Mouse (Mus musculus) Patski (cell line): ENCODE results near the gene Ccnd2. TPM values are rescaled to one million over a fixed set of nuclear protein-coding genes. Genes with fewer than 3 reads are reported as not detected.

Experiments used
- ATAC-seq: fragments of 100-300 bp; one replicate; pipeline ENCODE4 v1.8.0; 2021
- CTCF ChIA-PET: fragments of 350-600 bp; sonication (Branson Sonifier 250); formaldehyde crosslinking; loops from one replicate; lab custom pipeline; 2022; ENCODE audit warnings: inconsistent platforms; lab: Charles Lee
- POLR2A ChIA-PET: fragments of 350-600 bp; sonication (Branson Sonifier 250); formaldehyde crosslinking; loops from one replicate; lab custom pipeline; 2022; ENCODE audit warnings: antibody characterized with exemption, inconsistent platforms; lab: Charles Lee
- DNase-seq: peaks from one replicate; pipeline ENCODE4 v3.0.0-alpha.2; 2011; ENCODE audit warnings: low read depth, low spot score
- H3K27me3 ChIP-seq: fragments of 371-371 bp; one replicate; pipeline ENCODE4 v1.5.1; 2021
- CTCF ChIP-seq: fragments of 100-300 bp; IDR thresholded peaks from one replicate; pipeline ENCODE4 v1.5.1; 2021
- in situ Hi-C: fragments of 300-500 bp; cut with MboI; formaldehyde crosslinking; loops from 3 replicates; pipeline ENCODE4 v1.11.1; 2018; ENCODE audit warnings: low pct_unique_long_range_greater_than_20kb, mixed read lengths
- polyA plus RNA-seq: library from polyadenylated mRNA; unstranded; gene quantifications from one replicate; pipeline ENCODE4 v1.2.3, GENCODE M21; 2021

Gene Ccnd2
- polyA plus RNA-seq, 1 experiment from 2014 or later = 89.6 TPM

DNA sequence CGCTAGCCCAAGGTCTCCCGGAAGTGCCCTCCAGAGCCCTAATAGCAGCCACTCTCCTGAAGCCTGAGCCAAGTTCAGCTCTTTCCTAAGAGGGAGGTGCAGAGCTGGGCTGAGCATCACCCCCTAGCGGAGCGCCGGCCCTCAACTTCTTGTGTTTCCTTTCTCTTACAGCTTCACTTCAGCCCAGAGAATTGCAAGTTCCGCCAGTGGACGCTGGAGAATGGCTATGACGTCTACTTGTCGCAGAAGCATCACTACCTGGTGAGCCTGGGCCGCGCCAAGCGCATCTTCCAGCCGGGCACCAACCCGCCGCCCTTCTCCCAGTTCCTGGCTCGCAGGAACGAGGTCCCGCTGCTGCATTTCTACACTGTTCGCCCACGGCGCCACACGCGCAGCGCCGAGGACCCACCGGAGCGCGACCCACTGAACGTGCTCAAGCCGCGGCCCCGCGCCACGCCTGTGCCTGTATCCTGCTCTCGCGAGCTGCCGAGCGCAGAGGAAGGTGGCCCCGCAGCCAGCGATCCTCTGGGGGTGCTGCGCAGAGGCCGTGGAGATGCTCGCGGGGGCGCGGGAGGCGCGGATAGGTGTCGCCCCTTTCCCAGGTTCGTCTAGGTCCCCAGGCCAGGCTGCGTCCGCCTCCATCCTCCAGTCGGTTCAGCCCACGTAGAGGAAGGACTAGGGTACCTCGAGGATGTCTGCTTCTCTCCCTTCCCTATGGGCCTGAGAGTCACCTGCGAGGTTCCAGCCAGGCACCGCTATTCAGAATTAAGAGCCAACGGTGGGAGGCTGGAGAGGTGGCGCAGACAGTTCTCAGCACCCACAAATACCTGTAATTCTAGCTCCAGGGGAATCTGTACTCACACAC is 71.9 kb downstream of the Ccnd2 start:
- in situ Hi-C loops = loop anchor here (10.0 kb wide), 1 partner anchor 275 kb away; no protein-coding TSS in a partner anchor
- POLR2A ChIA-PET = interaction anchor here (0.7 kb wide), 1 partner anchor 123 kb away, joined by 5 read pairs; no protein-coding TSS in a partner anchor
- TF ChIP-seq CTCF = peak; percentile 89
- peak; percentile 95 for ATAC-seq
- H3K27me3 ChIP-seq = peaks cover 4% of the 10 kb centered on the region
- DNase-seq = no peak
- CTCF ChIA-PET = interaction anchor here (0.6 to 2.7 kb wide), 17 partner anchors 9 to 141 kb away, joined by 3 to 15 read pairs (median 4); partner anchors contain the start of genes D6Wsu163e and Rad51ap1

Other genes with a start within 250 kb of the Ccnd2 start
- not detected for gene Dyrk4, start 230.4 kb downstream of the Ccnd2 start, polyA plus RNA-seq
- 14.4 TPM for gene Rad51ap1, start 212.6 kb downstream of the Ccnd2 start, polyA plus RNA-seq
- gene D6Wsu163e, start 212.2 kb downstream of the Ccnd2 start, polyA plus RNA-seq = 26.6 TPM
- not detected for gene Fgf6, start 136.6 kb downstream of the Ccnd2 start, polyA plus RNA-seq
- 0.08 TPM for gene Fgf23, start 79.3 kb downstream of the Ccnd2 start, polyA plus RNA-seq
- 14.4 TPM for gene Tigar, start 42.6 kb downstream of the Ccnd2 start, polyA plus RNA-seq